Mouse (Mus musculus): ENCODE data around the gene Rcl1.
A peak's percentile ranks its signal among the peaks of the same experiment; 100 is the strongest.

The Rcl1 gene

DNA sequence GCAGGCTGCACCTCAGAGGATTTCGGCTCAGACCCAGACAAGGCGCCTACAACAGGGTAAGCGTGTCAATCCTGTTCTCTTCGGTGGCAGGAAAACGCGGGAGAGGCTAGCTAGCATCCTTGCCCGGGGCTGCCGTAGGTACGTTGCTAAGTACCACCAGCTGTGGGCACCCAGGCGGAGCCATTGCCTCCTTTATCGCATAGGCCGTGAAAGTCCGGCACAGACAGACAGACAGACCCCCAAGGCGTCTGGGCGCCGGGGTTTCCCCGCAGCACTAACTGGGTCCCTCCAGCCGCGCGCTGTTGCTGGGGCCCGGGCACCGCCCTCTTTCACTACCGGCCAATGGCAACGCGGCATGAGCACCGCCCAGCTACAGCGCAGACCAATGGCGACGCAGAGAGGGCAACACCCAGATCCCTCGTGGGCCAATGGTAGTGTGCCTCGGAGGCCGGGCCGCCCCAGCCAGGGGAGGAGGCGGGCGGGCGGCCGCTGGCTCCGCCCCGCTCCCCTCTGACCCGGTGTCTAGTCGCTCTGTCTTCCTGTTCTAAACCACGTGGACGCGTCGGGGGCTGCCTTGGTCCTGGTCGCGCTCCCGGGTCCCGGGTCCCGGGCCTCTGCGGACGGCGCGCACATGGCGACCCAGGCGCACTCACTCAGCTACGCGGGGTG, at the start of gene Rcl1:
Gene Rcl1, plus strand, starts transcription at position 502 of the 669 bp plus-strand sequence.
- peak; percentile 97 for DNase-seq (ENCODE audit: low read depth, low spot score)

GRCm38 (mm10) chr19:29052786-29053185, 48.4 kb upstream of the Rcl1 start:
- DNase-seq (ENCODE audit: low read depth, low spot score) = no peak

- DNase-seq (ENCODE audit: low read depth, low spot score) = no peak
These were observed 46.6 kb upstream of the Rcl1 start for GRCm38 (mm10) chr19:29054594-29054993.

DNA sequence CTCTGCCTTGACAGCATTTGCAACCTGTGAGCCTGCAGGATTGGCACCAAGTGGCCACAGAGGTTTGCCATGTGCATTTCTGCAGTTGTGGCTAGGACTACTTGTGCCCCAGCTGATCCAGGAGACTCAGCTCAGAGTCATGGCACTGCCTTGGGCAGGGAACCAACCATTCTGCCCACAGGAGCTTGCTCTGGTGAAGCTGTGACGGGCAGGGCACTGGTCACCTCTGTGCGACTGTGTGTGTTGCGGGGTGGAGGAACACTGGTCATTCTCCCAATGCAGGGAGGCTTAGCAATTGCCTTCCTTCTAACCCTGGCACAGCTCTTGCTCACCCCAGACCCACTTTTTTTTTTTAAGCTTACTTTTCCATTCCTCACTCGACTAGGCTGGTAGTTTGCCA, 45.7 kb upstream of the Rcl1 start:
- DNase-seq (ENCODE audit: low read depth, low spot score) = no peak

GRCm38 (mm10) chr19:29058741-29059140, 42.4 kb upstream of the Rcl1 start:
- DNase-seq (ENCODE audit: low read depth, low spot score) = no peak

DNA sequence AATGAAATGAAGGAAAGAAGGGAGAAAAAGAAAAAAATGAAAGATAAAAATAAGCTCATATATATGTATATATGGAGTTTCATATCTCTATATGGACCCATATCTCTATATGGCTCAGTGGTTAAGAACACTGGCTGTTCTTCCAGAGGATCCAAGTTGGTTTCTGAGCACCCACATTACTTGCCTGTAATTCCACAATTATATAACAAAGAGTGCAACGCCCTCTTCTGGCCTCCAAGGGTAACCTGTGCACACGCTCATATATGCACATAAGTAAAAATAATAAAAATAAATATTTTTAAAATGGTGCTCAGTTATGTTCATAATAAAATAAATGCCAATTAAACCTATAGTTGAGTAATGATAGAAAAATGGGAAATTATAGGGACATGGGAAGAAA, 41.5 kb upstream of the Rcl1 start:
- peak; percentile 44 for DNase-seq (ENCODE audit: low read depth, low spot score)

GRCm38 (mm10) chr19:29060299-29060698, 40.9 kb upstream of the Rcl1 start:
- DNase-seq (ENCODE audit: low read depth, low spot score) = no peak

GRCm38 (mm10) chr19:29063009-29063408, 38.2 kb upstream of the Rcl1 start:
- DNase-seq (ENCODE audit: low read depth, low spot score) = no peak

- peak; percentile 96 for DNase-seq (ENCODE audit: low read depth, low spot score)
These were observed 37.4 kb upstream of the Rcl1 start for GRCm38 (mm10) chr19:29063577-29064363.

- no peak for DNase-seq (ENCODE audit: low read depth, low spot score)
These were observed 36.6 kb upstream of the Rcl1 start for GRCm38 (mm10) chr19:29064451-29065102.

DNA sequence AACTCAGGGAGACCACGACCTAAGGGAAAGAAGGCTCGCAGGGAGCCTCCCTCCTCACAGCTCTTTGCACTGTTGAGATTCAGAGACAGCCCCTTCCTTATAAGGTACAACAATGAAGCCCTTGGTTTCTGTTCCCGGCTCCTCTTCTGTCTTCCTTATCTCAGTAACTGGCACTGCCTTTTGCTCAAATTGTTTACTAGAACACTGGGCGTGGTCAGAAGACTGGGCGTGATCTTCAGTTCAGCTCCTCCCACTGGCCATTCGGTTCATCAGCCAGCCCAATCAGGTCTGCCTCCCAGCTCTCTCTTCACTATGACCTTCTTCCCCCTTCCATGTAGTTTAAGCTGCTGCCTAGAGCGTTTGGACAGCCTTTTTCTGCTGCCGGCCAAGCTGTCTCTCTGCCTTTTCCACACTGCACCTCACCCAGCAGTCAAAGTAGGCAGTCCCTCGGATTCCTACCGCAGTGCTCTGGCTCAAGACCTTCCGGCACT, 34.1 kb upstream of the Rcl1 start:
- DNase-seq (ENCODE audit: low read depth, low spot score) = peak; percentile 93

DNA sequence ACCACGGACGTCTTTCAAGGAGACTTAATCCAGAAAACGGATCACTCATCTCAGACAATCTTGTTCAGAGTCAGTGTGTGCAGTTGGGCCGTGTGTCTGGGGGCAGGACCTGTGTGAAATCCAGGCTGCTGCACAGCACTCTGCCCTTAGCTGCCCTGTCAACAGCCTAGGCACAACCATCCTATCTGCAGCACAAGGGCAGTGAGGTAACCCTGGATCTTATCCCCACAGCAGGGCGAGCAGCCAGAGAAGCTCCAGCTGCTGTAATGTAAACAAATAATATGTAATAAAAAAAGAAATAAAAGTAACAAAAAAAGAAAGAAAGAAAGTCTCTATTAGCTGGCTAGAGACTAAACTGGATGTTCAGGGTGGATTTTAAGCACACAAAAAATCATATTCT, 32.0 kb upstream of the Rcl1 start:
- DNase-seq (ENCODE audit: low read depth, low spot score) = no peak

DNA sequence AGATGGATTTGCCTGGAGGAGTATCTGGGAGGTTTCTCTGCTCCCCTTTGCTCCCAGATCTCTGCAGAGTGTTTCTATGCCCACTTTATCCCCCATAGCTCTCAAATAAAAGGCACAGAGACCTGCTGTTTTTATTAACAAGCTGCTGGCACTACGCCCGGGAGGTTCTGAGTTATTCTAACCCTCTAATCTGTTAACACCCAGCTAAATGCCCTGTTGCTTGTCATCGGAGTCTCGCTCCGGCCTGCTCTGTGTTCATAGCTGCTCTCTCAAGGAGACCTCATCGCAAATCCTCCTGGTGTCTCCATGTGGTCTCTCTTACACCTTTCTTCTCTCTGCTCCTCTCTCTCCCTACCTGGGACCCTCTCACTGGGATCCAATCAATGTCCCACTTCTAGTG, 26.4 kb upstream of the Rcl1 start:
- DNase-seq (ENCODE audit: low read depth, low spot score) = no peak

- DNase-seq (ENCODE audit: low read depth, low spot score) = no peak
These were observed 12.5 kb upstream of the Rcl1 start for GRCm38 (mm10) chr19:29088628-29089027.

DNA sequence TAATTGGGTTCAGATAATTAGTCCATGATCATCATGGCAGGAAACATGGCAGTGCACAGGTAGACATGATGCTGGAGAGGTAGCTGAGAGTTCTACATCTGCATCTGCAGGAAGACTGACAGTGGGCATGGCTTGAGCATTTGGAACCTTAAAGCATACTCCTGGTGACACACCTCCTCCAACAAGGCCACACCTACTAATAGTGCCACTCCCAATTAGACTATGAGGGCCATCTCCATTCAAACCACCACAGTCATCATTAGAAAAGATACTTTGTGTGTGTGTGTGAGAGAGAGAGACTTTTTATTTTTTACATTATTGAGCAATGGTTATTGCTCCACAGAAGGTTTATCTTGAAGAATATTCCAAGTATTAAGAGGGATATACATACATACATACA, 9.0 kb upstream of the Rcl1 start:
- no peak for DNase-seq (ENCODE audit: low read depth, low spot score)

DNA sequence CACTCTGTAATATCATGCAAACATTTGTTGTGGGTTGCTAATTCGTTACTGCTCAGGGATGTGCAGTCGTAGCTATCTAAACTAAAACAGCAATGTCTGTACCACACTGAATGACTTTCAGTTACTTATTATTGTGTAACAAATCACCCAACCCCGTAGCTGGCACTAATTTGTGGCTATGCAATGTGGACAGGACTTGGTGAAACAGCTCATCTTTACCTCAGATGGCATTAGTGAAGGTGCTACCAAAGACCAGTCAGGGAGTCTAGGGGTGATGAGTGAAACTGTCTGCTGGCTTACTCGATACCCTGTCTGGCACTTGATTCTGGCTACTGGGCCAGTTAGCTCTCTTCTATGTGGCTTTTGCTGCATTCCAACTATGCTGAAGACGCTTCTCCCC, 2.1 kb upstream of the Rcl1 start:
- DNase-seq (ENCODE audit: low read depth, low spot score) = no peak

- no peak for DNase-seq (ENCODE audit: low read depth, low spot score)
These were observed 1.6 kb upstream of the Rcl1 start for GRCm38 (mm10) chr19:29099596-29099995.

DNA sequence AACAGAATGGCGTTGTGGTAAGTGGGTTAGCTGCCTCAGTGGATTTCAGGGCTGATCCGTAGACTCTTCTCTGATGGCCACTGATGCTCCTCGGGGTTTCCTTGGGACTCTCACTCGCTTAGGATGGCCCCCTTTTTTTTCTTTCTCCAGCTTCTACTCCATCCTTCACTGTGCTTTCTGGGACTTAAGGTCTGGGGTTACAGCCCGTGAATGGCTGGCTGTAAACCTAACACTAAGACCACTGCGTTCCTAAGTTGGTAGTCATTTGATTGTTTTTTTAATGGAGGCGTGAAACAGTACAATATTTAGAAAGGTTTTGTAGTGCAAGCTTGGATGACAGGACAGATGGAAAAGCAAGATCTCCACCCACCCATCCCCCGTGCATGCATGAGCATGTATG, 914 bp upstream of the Rcl1 start:
- DNase-seq (ENCODE audit: low read depth, low spot score) = no peak

DNA sequence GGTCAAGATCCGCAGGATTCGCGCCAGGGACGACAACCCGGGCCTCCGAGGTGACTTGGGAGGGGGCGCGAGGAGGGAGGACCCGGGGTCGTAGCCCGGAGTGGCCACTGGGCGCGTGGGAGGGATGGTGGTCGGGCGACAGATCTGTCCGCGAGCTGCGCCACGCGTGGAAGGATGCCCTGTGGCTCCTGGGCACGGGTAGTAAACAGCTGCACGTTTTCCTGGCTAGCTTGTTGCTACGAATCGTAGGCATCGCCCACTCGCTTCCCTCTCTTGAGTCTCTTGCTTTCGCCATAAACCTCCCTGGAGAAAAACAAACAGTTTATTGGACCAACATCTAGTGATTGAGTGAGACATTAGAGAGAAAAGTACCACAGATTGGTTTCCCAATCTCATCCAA, 416 bp downstream of the Rcl1 start:
- no peak for DNase-seq (ENCODE audit: low read depth, low spot score)

- DNase-seq (ENCODE audit: low read depth, low spot score) = peak; percentile 61
These were observed 923 bp downstream of the Rcl1 start for GRCm38 (mm10) chr19:29102098-29102497.

- DNase-seq (ENCODE audit: low read depth, low spot score) = no peak
These were observed 4.6 kb downstream of the Rcl1 start for GRCm38 (mm10) chr19:29105816-29106215.

- DNase-seq (ENCODE audit: low read depth, low spot score) = no peak
These were observed 5.1 kb downstream of the Rcl1 start for GRCm38 (mm10) chr19:29106261-29106660.

DNA sequence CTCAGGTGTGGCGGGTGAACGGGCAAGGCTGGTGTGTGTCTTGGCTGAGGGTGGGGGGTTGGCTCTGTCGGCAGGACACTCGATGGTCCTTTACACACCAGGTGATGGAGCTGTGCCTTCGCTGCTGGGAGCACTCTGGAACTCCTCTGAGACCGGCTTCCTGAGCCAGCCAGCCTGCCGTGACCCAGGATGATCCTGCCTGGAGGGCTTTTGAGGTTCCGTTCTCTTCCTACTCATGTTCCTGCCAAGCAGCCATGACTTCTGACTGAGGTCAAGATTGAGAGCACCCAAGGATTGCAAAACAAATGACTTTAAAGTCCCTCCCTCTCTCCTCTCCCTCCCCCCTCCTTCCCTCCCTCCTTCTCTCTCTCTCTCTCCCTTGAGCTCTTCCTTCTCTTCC, 11.5 kb downstream of the Rcl1 start:
- no peak for DNase-seq (ENCODE audit: low read depth, low spot score)
